Mouse (Mus musculus) embryonic facial prominence, embryonic 11.5 days (tissue): Measurements from ENCODE around the gene Gm595. TPM values are rescaled to one million over a fixed set of nuclear protein-coding genes. Genes with fewer than 3 reads are reported as not detected.

Experiments
- ATAC-seq: fragments of 200-750 bp; cut with Nextera tagmentation; replicated peaks from 2 replicates; pipeline ENCODE4 v1.8.0; 2017; ENCODE audit warnings: low read depth; ENCODE audit not compliant: insufficient number of reproducible peaks, low FRiP score, low TSS enrichment
- DNase-seq: peaks from one replicate; pipeline ENCODE4 v3.0.0-alpha.2; 2015; ENCODE audit warnings: low spot score
- H3K27ac ChIP-seq: fragments of 300-500 bp; sonication (generic); replicated peaks from 2 replicates; pipeline ENCODE4 v1.5.1; 2014; ENCODE audit warnings: mild to moderate bottlenecking, low read depth, low read length, control low read depth
- H3K27me3 ChIP-seq: fragments of 300-500 bp; sonication (generic); 2 replicates; pipeline ENCODE4 v1.6.1; 2014; ENCODE audit warnings: mild to moderate bottlenecking, low read length, moderate library complexity, mixed read lengths; ENCODE audit not compliant: control insufficient read depth, insufficient read depth
- H3K36me3 ChIP-seq: fragments of 300-500 bp; sonication (generic); replicated peaks from 2 replicates; pipeline ENCODE4 v1.6.1; 2014; ENCODE audit warnings: low read depth, mild to moderate bottlenecking, low read length, moderate library complexity, mixed read lengths; ENCODE audit not compliant: control insufficient read depth, insufficient read depth
- H3K4me1 ChIP-seq: fragments of 300-500 bp; sonication (generic); 2 replicates; pipeline ENCODE4 v1.6.1; 2014; ENCODE audit warnings: low read length, mixed read lengths; ENCODE audit not compliant: control insufficient read depth, insufficient read depth
- H3K4me2 ChIP-seq: fragments of 300-500 bp; sonication (generic); 2 replicates; pipeline ENCODE4 v1.6.1; 2014; ENCODE audit warnings: low read depth, mild to moderate bottlenecking, control low read depth, low read length, moderate library complexity
- H3K4me3 ChIP-seq: fragments of 300-500 bp; sonication (generic); 2 replicates; pipeline ENCODE4 v1.5.1; 2014; ENCODE audit warnings: low read depth, low read length, control low read depth
- H3K9ac ChIP-seq: fragments of 300-500 bp; sonication (generic); replicated peaks from 2 replicates; pipeline ENCODE4 v1.6.1; 2014; ENCODE audit warnings: mild to moderate bottlenecking, control low read depth, low read length
- H3K9me3 ChIP-seq: fragments of 300-500 bp; sonication (generic); replicated peaks from 2 replicates; pipeline ENCODE4 v1.6.1; 2016; ENCODE audit warnings: mild to moderate bottlenecking, low read length, inconsistent platforms, mixed read lengths; ENCODE audit not compliant: control insufficient read depth
- WGBS: fragments of 180-500 bp; shearing (Covaris S2); extraction: QIAGEN DNeasy Blood & Tissue Kit; methylation state at CpG from one replicate; pipeline ENCODE4 v1.1.7; 2014; 5-methylcytosine and 5-hydroxymethylcytosine counted together
- polyA plus RNA-seq: library from polyadenylated mRNA; unstranded; fragments of >200 nt; fragmentation: Nextera tagmentation; extraction: Ambion mirVana; gene quantifications from 2 replicates; pipeline ENCODE4 v1.2.1, GENCODE M21; 2014

Gene Gm595
- not detected in 2 replicates for polyA plus RNA-seq

DNA sequence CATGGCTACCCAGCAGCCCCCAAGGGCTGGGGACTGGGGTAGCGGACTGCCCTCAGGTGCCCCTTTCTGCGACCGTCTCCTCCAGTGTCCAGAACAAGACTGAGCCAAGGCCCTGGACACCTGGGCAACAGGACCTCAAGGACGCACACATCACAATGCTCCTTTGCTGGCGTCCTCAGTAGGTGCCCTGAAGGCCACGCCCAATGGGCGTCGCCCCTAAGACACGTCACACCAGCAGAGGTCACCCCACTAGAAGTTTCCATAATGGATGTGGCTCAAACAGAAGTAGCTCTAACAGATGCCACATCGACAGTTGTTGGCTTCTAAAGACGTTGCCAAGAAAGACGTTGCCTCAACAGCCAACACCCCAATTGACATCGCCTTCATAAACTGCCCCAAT is at the start of gene Gm595:
Gm595 (minus strand) TSS at position 101 of the 400 bp plus-strand sequence.
- Histone ChIP-seq H3K9ac (no peak within 1 kb of the TSS), H3K27ac (no peak within 1 kb of the TSS), H3K4me3 (no peak within 1 kb of the TSS), H3K9me3 (no peaks in the 10 kb centered on the region), H3K4me1 (no peaks in the 10 kb centered on the region), H3K27me3 (no peaks in the 10 kb centered on the region), H3K36me3 (no peaks in the 10 kb centered on the region), H3K4me2 (no peak within 1 kb of the TSS)
- DNase-seq (no peak), ATAC-seq (no peak)
- WGBS = 87% methylated on average over 13 of the region's 13 CpGs

DNA sequence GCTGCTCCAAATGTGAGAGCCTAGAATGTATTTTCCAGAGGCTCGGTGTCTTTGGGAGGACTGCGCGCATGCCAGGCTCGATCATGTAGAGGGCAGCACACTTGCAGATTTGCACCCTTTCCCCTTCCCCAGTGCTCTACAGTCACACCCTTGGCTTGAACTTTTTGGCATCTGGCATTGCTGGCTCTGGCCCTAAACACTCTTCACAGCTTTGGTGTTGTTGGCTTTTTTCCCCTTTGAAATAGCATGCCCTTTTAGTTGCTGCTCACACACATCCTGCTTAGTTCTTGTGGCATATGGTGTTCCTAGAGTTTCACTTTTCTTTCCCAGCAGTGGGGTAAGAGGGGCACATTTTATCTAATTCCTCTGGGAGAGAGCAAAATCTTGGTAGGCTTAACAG is 30.9 kb upstream of the Gm595 start:
- no peak for DNase-seq
- H3K4me1 ChIP-seq = no peaks in the 10 kb centered on the region
- 90% methylated on average over 4 of the region's 4 CpGs for WGBS
- no peak overlapping the region for H3K9ac ChIP-seq
- H3K4me2 ChIP-seq = no peak overlapping the region
- no peak overlapping the region for H3K27ac ChIP-seq
- H3K4me3 ChIP-seq = no peak overlapping the region
- ATAC-seq = no peak
- no peaks in the 10 kb centered on the region for H3K9me3 ChIP-seq
- H3K36me3 ChIP-seq = no peaks in the 10 kb centered on the region
- H3K27me3 ChIP-seq = no peaks in the 10 kb centered on the region

DNA sequence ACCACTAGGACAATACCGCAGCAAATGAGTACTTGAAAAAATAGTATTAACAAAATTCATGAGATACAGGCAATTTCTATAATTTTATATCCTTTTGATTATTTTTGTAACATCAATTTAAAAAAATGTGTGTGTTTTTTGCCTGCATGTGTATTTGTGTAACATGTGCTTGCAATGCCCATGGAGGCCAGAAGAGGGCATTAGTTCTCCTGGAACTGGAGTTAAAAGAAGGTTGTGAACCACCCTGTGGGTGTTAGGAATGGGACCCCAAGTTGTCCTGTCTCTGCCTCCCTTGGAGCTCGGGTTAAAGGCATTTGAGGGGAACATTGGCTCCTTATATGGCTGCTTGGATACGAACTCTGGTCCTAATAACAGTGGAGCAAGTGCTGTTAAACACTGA is 26.2 kb upstream of the Gm595 start:
- Histone ChIP-seq H3K9ac (no peak overlapping the region), H3K4me1 (no peaks in the 10 kb centered on the region), H3K27ac (no peak overlapping the region), H3K4me2 (no peak overlapping the region), H3K9me3 (no peaks in the 10 kb centered on the region), H3K36me3 (no peaks in the 10 kb centered on the region), H3K4me3 (no peak overlapping the region), H3K27me3 (no peaks in the 10 kb centered on the region)
- DNase-seq = no peak
- no peak for ATAC-seq
- 84% methylated on average over 3 of the region's 3 CpGs for WGBS

DNA sequence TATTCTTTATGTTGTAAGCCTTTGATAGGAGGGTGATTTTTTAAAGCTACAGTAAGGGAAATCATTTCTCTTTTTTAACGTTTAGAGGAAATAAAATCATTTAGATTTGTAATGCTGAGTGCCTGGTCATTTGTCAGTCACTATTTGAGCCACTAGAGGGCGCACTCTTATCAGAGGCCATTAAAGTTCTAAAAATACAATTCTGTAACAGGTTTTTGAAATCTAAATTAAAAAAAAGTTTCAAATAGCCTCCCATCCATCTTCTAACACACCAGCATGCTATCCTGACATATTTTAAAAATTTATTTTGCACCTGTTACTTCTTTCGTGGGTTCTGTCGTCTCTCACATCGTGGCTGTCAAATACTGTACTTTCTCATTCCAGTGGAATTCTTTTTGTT is 22.0 kb upstream of the Gm595 start:
- DNase-seq (peak; percentile 52), ATAC-seq (no peak)
- Histone ChIP-seq H3K4me2 (no peak overlapping the region), H3K4me1 (no peaks in the 10 kb centered on the region), H3K9ac (no peak overlapping the region), H3K27ac (no peak overlapping the region), H3K4me3 (no peak overlapping the region), H3K36me3 (no peaks in the 10 kb centered on the region), H3K9me3 (no peaks in the 10 kb centered on the region), H3K27me3 (no peaks in the 10 kb centered on the region)
- 56% methylated on average over 5 of the region's 5 CpGs for WGBS

DNA sequence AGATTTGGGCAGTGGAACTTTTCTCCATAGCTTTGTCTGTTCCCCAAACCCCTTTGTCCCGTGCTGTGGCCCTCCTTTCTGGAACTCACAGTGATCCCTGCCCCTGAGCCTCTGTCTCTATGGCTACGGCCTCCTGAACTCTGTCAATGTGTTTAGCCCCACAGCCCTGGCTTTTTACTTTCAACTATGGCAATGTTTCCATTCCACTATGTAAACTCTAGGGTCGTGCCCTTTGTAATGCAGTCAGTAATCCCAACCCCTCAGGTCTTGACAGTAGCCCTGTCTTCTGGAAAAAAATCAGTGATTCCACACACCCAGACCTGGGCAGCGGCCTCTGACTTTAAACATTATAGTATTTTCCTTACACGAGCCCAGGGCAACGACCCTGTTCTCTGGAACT is 19.3 kb upstream of the Gm595 start:
- H3K9me3 ChIP-seq = no peaks in the 10 kb centered on the region
- H3K27me3 ChIP-seq = no peaks in the 10 kb centered on the region
- H3K27ac ChIP-seq = no peak overlapping the region
- H3K36me3 ChIP-seq = no peaks in the 10 kb centered on the region
- DNase-seq (no peak), ATAC-seq (no peak)
- WGBS = 43% methylated on average over 6 of the region's 6 CpGs
- no peak overlapping the region for H3K9ac ChIP-seq
- no peaks in the 10 kb centered on the region for H3K4me1 ChIP-seq
- no peak overlapping the region for H3K4me2 ChIP-seq
- no peak overlapping the region for H3K4me3 ChIP-seq

DNA sequence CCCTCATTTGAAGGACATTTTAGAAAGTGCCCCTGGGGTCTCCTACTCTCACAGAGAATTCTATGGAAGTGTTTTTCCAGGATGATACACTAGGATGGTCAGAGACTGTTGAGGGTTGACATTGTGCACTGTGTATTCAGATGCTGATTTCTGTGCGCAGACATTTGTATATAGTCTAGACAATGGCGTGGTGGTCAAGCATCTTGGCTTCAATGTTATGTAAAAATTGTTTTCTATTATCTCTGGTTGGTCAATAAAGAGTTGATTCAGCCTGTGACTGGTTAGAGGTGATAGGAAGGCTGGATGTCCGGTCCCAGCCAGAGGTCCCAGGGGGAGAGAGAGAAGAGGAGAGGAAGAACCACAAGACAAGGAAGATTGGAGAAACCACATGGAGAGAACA is 16.4 kb upstream of the Gm595 start:
- no peaks in the 10 kb centered on the region for H3K27me3 ChIP-seq
- WGBS = 82% methylated on average over 3 of the region's 3 CpGs
- no peaks in the 10 kb centered on the region for H3K9me3 ChIP-seq
- no peak overlapping the region for H3K27ac ChIP-seq
- H3K36me3 ChIP-seq = no peaks in the 10 kb centered on the region
- H3K4me1 ChIP-seq = no peaks in the 10 kb centered on the region
- no peak overlapping the region for H3K4me3 ChIP-seq
- no peak for DNase-seq
- no peak overlapping the region for H3K9ac ChIP-seq
- ATAC-seq = no peak
- H3K4me2 ChIP-seq = no peak overlapping the region

DNA sequence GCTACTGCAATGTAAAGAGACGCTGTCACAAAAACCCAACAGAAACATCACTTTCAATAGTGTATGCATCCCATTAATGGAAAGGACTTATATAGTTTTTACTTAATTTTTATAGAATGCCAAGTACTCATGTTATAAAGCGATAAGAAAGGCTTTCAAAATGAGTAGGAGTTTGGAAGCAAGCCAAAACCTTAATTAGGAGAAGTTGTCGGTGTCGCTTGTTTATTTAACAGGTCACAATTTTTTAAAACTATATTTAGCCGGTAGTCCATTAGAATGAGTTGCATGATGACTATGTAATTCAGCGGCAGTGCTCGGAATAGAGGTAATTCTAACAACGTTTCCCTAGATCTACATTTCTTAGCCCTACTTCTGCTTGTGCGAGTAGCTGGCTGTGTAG is 12.7 kb upstream of the Gm595 start:
- 90% methylated on average over 9 of the region's 9 CpGs for WGBS
- H3K9ac ChIP-seq = no peak overlapping the region
- DNase-seq (no peak), ATAC-seq (no peak)
- H3K9me3 ChIP-seq = no peaks in the 10 kb centered on the region
- H3K27ac ChIP-seq = no peak overlapping the region
- no peak overlapping the region for H3K4me3 ChIP-seq
- H3K4me2 ChIP-seq = no peak overlapping the region
- no peaks in the 10 kb centered on the region for H3K36me3 ChIP-seq
- no peaks in the 10 kb centered on the region for H3K4me1 ChIP-seq
- H3K27me3 ChIP-seq = no peaks in the 10 kb centered on the region

DNA sequence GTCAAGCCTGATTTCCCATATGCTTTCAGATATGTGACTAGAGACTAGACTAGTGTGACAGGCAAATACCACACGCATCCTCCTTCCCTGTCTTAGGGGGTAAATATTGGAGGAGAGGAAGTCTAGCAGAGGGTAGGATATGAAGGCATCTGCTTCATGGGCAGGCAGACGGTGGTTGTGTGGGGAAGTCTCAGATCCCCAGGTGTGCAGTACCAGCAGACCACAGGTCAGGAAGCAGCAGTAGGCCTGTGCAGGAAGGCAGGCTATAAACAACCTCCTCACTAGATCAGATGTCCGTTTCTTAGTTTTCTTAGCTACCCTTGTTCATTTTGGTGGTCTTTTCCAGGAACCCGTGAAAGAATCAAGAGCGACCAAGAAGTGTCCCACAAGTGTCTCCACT is 7.1 kb upstream of the Gm595 start:
- Histone ChIP-seq H3K9ac (no peak overlapping the region), H3K4me1 (no peaks in the 10 kb centered on the region), H3K4me2 (no peak overlapping the region), H3K4me3 (no peak overlapping the region), H3K27me3 (no peaks in the 10 kb centered on the region), H3K9me3 (no peaks in the 10 kb centered on the region), H3K36me3 (no peaks in the 10 kb centered on the region), H3K27ac (no peak overlapping the region)
- WGBS = 82% methylated on average over 5 of the region's 5 CpGs
- DNase-seq (no peak), ATAC-seq (no peak)
